Mouse (Mus musculus) forebrain, embryonic 14.5 days (tissue): Measurements from ENCODE around the gene Cog6. TPM values are rescaled to one million over a fixed set of nuclear protein-coding genes. Genes with fewer than 3 reads are reported as not detected.
A peak's percentile ranks its signal among the peaks of the same experiment; 100 is the strongest.

Experiments
- ATAC-seq: fragments of 200-750 bp; cut with Nextera tagmentation; 2 replicates; pipeline ENCODE4 v1.8.0; 2017; ENCODE audit warnings: mild to moderate bottlenecking, moderate library complexity
- DNase-seq: peaks from one replicate; pipeline ENCODE4 v3.0.0-alpha.2; 2015; ENCODE audit warnings: low spot score
- H3K27ac ChIP-seq: fragments of 300-500 bp; sonication (generic); 2 replicates; pipeline ENCODE4 v1.5.1; 2014; ENCODE audit warnings: low read depth, mild to moderate bottlenecking, control low read depth, low read length, moderate library complexity
- H3K27me3 ChIP-seq: fragments of 300-500 bp; sonication (generic); replicated peaks from 2 replicates; pipeline ENCODE4 v1.6.1; 2014; ENCODE audit warnings: low read length, control low read depth, mixed read lengths; ENCODE audit not compliant: control insufficient read depth, insufficient read depth
- H3K36me3 ChIP-seq: fragments of 300-500 bp; sonication (generic); 2 replicates; pipeline ENCODE4 v1.6.1; 2014; ENCODE audit warnings: low read length, control low read depth; ENCODE audit not compliant: control insufficient read depth, insufficient read depth
- H3K4me1 ChIP-seq: fragments of 300-500 bp; sonication (generic); 2 replicates; pipeline ENCODE4 v1.6.1; 2014; ENCODE audit warnings: antibody characterized with exemption, low read length, control low read depth; ENCODE audit not compliant: control insufficient read depth, insufficient read depth
- H3K4me2 ChIP-seq: fragments of 300-500 bp; sonication (generic); 2 replicates; pipeline ENCODE4 v1.6.1; 2014; ENCODE audit warnings: mild to moderate bottlenecking, control low read depth, low read length
- H3K4me3 ChIP-seq: fragments of 300-500 bp; sonication (generic); 2 replicates; pipeline ENCODE4 v1.5.1; 2014; ENCODE audit warnings: low read depth, low read length, control low read depth
- H3K9ac ChIP-seq: fragments of 300-500 bp; sonication (generic); 2 replicates; pipeline ENCODE4 v1.6.1; 2014; ENCODE audit warnings: mild to moderate bottlenecking, low read length, control low read depth, moderate library complexity
- H3K9me3 ChIP-seq: fragments of 300-500 bp; sonication (generic); replicated peaks from 2 replicates; pipeline ENCODE4 v1.6.1; 2016; ENCODE audit warnings: low read length, control low read depth, mixed read lengths; ENCODE audit not compliant: control insufficient read depth
- WGBS: fragments of 180-500 bp; shearing (Covaris S2); extraction: QIAGEN DNeasy Blood & Tissue Kit; methylation state at CpG from one replicate; pipeline ENCODE4 v1.1.7; 2014; 5-methylcytosine and 5-hydroxymethylcytosine counted together
- polyA plus RNA-seq: library from polyadenylated mRNA; unstranded; fragments of >200 nt; fragmentation: Nextera tagmentation; extraction: Ambion mirVana; gene quantifications from 2 replicates; pipeline ENCODE4 v1.2.1, GENCODE M21; 2014

Gene Cog6
- polyA plus RNA-seq, 1 experiment from 2014 or later, result 73.1 TPM

GRCm38 (mm10) chr3:53038913-53039312, 21.9 kb upstream of the Cog6 start:
- Histone ChIP-seq H3K4me3 (no peak overlapping the region), H3K27ac (no peak overlapping the region), H3K4me1 (0 out of 2 replicates have a peak, but pooled peaks cover 3% of the 10 kb centered on the region), H3K9ac (no peak overlapping the region), H3K27me3 (no peaks in the 10 kb centered on the region), H3K9me3 (no peaks in the 10 kb centered on the region), H3K36me3 (no peaks in the 10 kb centered on the region), H3K4me2 (no peak overlapping the region)
- no peak for ATAC-seq
- WGBS, result 73% methylated on average over 5 of the region's 5 CpGs
- DNase-seq, result no peak

- no peak overlapping the region for H3K4me2 ChIP-seq
- H3K4me3 ChIP-seq, result no peak overlapping the region
- no peaks in the 10 kb centered on the region for H3K36me3 ChIP-seq
- no peaks in the 10 kb centered on the region for H3K27me3 ChIP-seq
- ATAC-seq (no peak), DNase-seq (no peak)
- 87% methylated on average over 7 of the region's 7 CpGs for WGBS
- H3K9ac ChIP-seq, result no peak overlapping the region
- H3K9me3 ChIP-seq, result no peaks in the 10 kb centered on the region
- H3K4me1 ChIP-seq, result no peaks in the 10 kb centered on the region
- H3K27ac ChIP-seq, result no peak overlapping the region
Observed at GRCm38 (mm10) chr3:53036941-53037340, 19.9 kb upstream of the Cog6 start.

- no peak overlapping the region for H3K9ac ChIP-seq
- DNase-seq (no peak), ATAC-seq (no peak)
- no peaks in the 10 kb centered on the region for H3K9me3 ChIP-seq
- H3K27ac ChIP-seq, result no peak overlapping the region
- H3K4me1 ChIP-seq, result no peaks in the 10 kb centered on the region
- WGBS, result 85% methylated on average over 5 of the region's 5 CpGs
- no peaks in the 10 kb centered on the region for H3K27me3 ChIP-seq
- H3K4me3 ChIP-seq, result no peak overlapping the region
- H3K36me3 ChIP-seq, result no peaks in the 10 kb centered on the region
- H3K4me2 ChIP-seq, result no peak overlapping the region
Observed at GRCm38 (mm10) chr3:53036076-53036475, 19.0 kb upstream of the Cog6 start.

- ATAC-seq (no peak), DNase-seq (peak; percentile 75)
- no peaks in the 10 kb centered on the region for H3K27me3 ChIP-seq
- no peaks in the 10 kb centered on the region for H3K4me1 ChIP-seq
- no peak overlapping the region for H3K4me3 ChIP-seq
- 24% methylated on average over 3 of the region's 3 CpGs for WGBS
- no peak overlapping the region for H3K27ac ChIP-seq
- no peaks in the 10 kb centered on the region for H3K9me3 ChIP-seq
- H3K4me2 ChIP-seq, result no peak overlapping the region
- H3K9ac ChIP-seq, result no peak overlapping the region
- H3K36me3 ChIP-seq, result no peaks in the 10 kb centered on the region
Observed at GRCm38 (mm10) chr3:53033448-53033847, 16.4 kb upstream of the Cog6 start.

GRCm38 (mm10) chr3:53032432-53032831, 15.4 kb upstream of the Cog6 start:
- Histone ChIP-seq H3K27ac (no peak overlapping the region), H3K9ac (no peak overlapping the region), H3K27me3 (no peaks in the 10 kb centered on the region), H3K36me3 (no peaks in the 10 kb centered on the region), H3K9me3 (no peaks in the 10 kb centered on the region), H3K4me3 (no peak overlapping the region), H3K4me1 (no peaks in the 10 kb centered on the region), H3K4me2 (no peak overlapping the region)
- DNase-seq (no peak), ATAC-seq (no peak)
- 82% methylated on average over 5 of the region's 5 CpGs for WGBS

GRCm38 (mm10) chr3:53031586-53031985, 14.5 kb upstream of the Cog6 start:
- Histone ChIP-seq H3K4me3 (no peak overlapping the region), H3K36me3 (no peaks in the 10 kb centered on the region), H3K9me3 (no peaks in the 10 kb centered on the region), H3K27ac (no peak overlapping the region), H3K4me1 (no peaks in the 10 kb centered on the region), H3K4me2 (no peak overlapping the region), H3K9ac (no peak overlapping the region), H3K27me3 (no peaks in the 10 kb centered on the region)
- WGBS, result 43% methylated on average over 6 of the region's 6 CpGs
- ATAC-seq, result no peak
- no peak for DNase-seq

GRCm38 (mm10) chr3:53029046-53029445, 12.0 kb upstream of the Cog6 start:
- H3K4me3 ChIP-seq, result no peak overlapping the region
- H3K27me3 ChIP-seq, result no peaks in the 10 kb centered on the region
- no peaks in the 10 kb centered on the region for H3K9me3 ChIP-seq
- no peak overlapping the region for H3K9ac ChIP-seq
- no peaks in the 10 kb centered on the region for H3K36me3 ChIP-seq
- peak; percentile 87 for DNase-seq
- 23% methylated on average over 7 of the region's 7 CpGs for WGBS
- no peak overlapping the region for H3K27ac ChIP-seq
- peak; percentile 60; the same call in 1 of the 2 replicates for ATAC-seq
- H3K4me1 ChIP-seq, result no peaks in the 10 kb centered on the region
- H3K4me2 ChIP-seq, result no peak overlapping the region

- ATAC-seq, result no peak
Observed at GRCm38 (mm10) chr3:53027333-53027732, 10.3 kb upstream of the Cog6 start.

GRCm38 (mm10) chr3:53007411-53007810, 9.6 kb downstream of the Cog6 start:
- peaks cover 62% of the 10 kb centered on the region for H3K36me3 ChIP-seq
- no peak overlapping the region for H3K9ac ChIP-seq
- no peaks in the 10 kb centered on the region for H3K4me1 ChIP-seq
- H3K27ac ChIP-seq, result no peak overlapping the region
- ATAC-seq (no peak), DNase-seq (no peak)
- no peaks in the 10 kb centered on the region for H3K9me3 ChIP-seq
- 95% methylated on average over 8 of the region's 8 CpGs for WGBS
- H3K27me3 ChIP-seq, result no peaks in the 10 kb centered on the region
- no peak overlapping the region for H3K4me2 ChIP-seq
- H3K4me3 ChIP-seq, result no peak overlapping the region

More at GRCm38 (mm10) chr3:53027333-53027732, 10.3 kb upstream of the Cog6 start:
- DNase-seq, result no peak
- Histone ChIP-seq H3K36me3 (no peaks in the 10 kb centered on the region), H3K4me2 (no peak overlapping the region), H3K27me3 (no peaks in the 10 kb centered on the region), H3K9ac (no peak overlapping the region), H3K27ac (no peak overlapping the region), H3K4me1 (no peaks in the 10 kb centered on the region), H3K4me3 (no peak overlapping the region), H3K9me3 (no peaks in the 10 kb centered on the region)
- WGBS, result 84% methylated on average over 4 of the region's 4 CpGs
